Mouse (Mus musculus): Measurements from ENCODE around the gene Ubash3a.

The Ubash3a gene

DNA sequence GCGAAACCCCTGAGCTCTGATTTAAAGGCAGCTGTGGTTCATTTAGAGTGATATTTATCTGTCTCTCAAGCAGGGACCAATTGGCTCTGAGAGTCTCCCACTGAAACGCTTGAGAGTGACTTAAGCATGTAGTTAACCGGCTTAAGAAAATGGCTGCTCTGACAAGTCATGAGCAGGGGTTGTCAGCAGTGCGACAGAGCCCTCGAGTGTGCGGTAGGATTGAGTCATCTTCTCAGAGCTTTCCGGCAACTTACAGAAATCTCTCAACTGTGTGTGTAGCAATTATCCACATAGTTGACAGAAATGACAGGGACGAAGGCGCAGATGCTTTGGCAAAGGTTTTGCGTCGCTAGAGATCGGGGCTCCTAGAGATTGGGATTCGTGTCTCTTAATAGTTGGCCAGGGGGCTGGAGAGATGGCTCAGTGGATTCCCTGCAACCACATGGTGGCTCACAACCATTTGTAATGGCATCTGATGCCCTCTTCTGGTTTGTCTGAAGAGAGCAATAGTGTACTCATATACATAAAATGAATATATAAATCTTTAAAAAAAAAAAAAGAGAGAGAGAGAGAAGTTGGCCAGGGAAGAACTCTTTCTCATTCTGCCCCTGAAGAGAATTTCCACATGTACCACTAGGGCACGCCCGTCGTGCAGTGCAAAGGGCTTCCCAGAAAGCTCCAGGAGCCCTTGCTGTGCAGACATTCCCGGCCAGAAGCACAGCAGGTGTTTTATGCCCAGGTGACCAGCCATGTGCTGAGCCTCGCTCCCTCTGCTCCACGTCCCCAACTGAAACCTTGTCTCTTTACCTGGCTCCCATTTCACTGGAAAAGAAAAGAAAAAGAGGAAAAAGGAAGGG, 74.4 kb downstream of the Ubash3a start:
- peak in 1 of 2 experiments; percentile 38 for DNase-seq

DNA sequence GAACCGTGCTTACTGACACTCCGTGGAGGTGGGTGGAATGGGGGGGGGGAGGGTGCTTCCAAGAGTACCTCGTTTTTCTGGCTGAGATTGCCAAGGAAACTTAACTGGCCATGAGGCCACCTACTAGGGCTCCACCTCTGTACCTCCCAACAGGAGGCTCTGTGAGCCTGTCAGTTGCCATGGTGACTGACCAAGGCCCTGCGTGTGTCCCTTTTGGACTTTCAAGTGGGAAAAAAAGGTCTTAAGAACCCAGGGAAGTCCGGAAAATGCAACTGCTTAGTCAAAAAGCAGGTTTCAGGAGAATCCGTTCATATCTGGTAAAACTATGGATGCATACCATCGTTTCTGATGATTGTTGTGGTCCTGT, 75.0 kb downstream of the Ubash3a start:
- DNase-seq, result no peak

DNA sequence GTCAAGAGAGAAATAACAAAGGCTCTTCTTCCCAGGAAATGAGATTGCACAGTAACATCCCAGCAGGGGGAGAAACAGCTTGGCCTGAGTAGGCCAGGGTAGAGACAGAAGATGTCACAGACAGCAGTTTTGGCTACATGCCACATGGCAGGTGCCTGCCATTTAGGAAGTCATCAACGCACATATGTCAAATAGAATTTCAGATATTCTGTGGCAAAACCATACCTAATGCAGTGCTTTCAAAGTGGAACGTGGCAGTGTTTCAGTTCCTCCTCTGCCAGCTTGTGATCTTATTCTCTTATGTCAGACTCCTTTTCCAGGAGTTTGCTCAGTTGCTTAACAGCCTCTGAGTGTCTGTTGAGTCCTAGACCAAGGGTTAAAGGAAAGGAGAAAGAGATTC, 78.2 kb downstream of the Ubash3a start:
- DNase-seq, result no peak

DNA sequence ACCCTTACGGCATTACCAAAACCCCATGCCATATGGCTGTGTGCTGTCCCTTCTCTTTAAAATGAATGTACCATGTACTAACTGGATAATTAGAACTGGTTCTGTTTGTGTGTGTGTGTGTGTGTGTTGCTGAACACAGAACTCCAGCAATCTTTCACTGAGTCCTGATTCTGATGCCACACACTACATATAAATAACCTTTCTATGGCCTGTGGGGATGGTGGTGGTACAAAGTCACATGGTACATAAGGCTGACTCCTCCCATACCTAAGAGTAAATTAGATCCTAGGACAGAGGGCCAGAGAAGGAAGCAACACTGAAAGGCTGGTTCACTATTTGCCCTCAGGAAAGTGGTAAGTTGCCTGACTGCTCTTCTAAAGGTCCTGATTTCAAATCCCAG, 78.8 kb downstream of the Ubash3a start, which contains the start of gene Slc37a1:
Slc37a1 (plus strand) TSS at position 301 of the 400 bp plus-strand sequence.
- DNase-seq, result no peak

DNA sequence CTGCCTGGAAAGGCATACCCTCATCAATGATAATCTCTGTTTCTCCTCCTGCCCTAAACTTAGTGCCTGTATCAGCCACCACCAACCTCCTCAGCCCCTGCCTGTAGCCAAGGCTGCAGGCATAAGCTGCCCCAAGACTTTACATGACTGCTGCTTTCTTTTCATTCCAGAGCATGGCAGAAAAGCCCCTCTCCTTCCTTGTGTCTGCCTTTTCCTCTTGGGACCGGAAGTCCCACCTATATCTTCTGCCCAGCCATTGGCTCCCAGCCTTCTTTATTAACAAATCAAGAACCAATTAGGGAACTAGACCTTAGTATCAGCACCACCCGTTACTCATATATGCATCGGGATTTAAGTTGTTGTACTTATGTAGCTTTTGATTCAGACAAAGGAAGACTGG, 79.5 kb downstream of the Ubash3a start:
- no peak for DNase-seq

DNA sequence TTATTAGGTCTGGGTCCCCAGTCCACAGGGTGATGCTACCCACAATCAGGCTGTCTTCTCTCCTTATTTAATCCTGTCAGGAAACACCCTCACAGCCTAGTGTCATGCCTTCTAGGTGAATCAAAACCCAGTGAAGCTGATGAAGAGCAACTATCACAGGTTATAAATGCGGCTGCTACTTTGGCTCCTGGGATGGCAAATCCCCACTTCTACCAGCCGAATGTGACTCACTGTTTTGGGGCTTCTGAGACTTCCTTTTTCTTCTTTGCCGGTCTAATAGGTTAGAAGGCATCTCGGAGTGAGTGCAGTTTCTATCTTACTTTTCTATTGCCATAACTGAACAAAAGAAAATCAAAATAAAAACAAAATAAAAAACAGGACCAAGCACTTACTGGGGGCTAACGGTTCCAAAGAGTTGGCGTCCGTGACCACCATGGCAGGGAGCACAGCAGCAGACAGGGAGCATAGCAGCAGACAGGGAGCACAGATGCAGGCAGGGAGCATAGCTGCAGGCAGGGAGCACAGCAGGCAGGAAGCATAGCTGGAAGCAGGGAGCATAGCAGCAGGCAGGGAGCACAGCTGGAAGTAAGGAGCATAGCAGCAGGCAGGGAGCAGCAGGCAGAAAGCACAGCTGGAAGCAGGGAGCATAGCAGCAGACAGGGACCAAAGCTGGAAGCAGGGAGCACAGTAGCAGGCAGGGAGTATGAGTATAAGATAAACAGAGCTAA, 81.5 kb downstream of the Ubash3a start:
- DNase-seq, result no peak

DNA sequence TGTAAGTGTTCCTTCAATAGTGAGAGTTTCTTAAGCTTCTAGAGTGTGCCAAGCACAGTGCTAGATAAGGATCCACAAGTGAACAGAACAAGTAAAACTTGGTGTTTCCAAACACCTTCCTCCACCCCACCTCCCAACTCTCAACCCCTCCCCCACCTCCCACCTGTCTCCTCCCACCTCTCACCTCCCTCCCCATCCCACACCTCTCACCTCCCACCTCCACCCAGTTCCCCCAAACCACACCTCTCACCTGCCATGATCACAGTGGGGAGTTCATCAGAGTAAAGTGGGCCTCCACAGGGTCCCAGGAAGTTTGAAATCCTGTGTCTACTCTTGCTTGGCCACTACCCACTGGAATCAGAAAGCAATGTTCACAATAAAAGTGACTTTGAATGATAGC, 82.6 kb downstream of the Ubash3a start:
- DNase-seq, result no peak

DNA sequence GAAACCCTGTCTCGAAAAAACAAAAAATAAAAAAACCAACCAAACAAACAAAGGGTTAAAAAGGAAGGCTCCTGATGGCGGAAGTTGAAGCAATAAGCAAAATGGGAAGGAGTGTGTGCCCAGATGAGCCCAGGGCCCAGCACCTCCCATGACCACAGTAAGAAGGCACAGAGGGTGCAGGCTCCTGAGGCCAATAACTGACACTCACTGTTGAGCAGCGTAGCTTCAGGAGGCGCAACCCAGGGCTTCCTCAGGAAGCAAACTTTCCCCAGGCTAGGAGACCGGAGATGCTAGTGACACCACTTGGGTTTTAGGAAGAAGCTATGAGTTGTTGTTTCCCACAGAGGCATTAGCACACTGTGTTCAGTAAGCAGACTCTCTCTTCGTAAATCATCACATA, 83.2 kb downstream of the Ubash3a start:
- DNase-seq, result peak; percentile 46 to 47

DNA sequence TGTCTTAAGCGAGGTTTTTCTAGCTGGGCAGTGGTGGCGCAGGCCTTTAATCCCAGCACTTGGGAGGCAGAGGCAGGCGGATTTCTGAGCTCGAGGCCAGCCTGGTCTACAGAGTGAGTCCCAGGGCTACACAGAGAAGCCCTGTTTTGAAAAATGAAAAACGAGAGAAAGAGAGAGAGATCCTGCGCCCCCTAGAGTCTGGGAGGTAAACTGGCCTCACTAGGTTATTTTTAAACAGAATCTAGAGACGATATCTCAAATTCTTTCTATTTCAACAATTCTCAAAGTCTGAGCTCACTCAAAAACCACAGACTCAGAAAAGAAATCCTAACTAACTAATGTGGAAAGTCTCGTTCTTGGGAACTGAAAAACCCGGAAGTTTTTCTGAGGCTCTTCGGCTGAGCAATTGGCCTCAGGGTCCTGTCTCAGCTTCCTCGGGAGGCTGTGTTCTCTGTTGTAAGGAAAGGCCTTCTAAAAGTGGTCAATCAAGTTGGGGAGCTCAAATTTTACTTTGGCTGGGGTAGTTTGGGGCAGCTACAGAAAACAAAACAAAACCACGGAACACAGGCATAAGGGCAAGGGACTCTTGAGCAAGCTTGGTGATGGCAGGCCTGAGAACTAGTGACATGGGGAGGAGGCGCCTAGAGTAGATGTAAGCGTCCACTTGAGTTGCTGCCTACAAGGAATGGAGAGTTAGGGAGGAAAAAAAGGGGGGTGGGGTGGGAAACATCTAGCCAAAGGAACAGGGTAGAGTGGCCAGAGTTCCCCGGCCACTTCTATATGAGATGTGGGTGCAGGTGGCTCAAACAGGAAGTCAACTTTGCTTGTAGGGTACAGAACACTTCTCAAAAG, 86.9 kb downstream of the Ubash3a start:
- peak in 1 of 2 experiments; percentile 68 for DNase-seq

DNA sequence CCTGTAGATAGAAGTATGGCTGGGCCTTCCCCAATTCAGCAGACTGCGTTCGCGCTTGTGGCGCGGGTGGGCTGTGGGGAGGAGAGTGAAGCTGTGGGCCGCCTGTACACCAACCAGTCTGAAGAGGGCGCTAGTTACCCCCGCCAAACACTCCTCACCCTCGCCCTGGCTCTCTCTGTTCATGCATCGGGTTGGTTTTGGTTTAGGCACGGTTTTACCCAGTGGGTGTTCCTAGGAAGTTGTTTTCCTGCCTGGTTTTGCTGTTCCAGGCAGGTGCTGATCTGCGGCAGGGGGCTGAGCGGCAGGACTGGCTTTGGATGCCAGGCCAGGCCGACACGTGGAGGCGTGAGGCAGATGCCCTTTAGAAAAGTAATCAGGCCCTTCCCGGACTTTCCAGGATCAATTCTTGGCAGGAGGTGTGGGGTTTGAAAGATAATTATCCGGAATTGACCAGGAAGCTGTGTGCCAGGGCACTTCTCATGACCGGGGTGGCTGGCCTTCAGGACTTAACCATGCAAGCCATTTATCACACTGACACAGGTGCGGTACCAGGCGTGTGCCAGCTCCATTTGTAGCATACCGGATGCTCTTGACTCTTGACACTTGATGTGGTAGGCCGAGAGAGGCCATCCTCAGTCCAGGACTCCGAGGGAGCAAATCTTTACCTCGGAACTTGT, 87.7 kb downstream of the Ubash3a start:
- peak in 1 of 2 experiments; percentile 42 for DNase-seq

DNA sequence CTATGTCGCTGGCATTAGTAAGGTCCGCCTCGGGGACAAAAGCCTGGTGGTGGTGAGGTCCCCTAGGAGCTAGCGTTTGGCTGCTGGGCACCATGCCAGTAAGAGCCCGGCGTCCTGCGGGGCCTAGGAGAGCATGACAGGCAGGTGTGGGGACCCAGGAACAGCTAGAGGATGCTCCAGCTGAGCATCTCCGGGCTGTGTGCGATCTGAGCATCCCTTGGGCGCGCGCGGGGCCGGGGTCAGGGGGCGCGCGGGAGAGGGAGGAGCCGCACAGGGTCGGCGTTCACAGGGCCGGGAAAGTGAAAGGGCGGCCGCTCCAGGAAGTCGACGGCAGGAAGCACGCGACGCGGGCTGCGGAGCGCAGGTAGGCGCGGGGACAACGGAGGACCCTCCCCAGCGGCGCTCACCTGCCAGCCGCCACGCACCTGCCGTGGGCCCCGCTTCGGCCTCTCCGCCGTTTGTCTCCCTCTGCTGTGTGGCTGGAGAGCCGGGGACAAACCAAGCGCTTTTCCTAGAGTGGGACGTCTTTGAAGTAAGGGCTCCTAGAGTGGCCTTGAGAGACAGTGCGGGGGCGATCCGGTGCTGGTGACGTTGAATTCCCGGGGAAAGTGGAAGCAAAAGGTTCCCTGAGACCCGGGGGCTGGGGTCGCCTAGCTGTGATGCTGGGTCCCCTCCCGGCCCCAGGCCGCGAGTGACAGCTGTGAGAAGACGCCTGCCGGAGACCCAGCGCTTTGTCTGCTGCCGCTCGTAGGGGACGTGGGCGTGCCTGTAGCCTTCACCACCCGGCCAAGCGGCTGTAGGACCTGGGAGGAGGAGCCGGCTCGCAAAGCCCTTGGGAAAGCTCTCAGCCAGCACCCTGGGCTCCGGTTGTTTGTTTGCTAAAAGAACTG, 88.5 kb downstream of the Ubash3a start:
- peak; percentile 84 to 87 for DNase-seq

Data from kidney, postnatal 36 days (tissue).